ENCODE assay signal across 9 mouse cellular contexts in the genomic region with DNA sequence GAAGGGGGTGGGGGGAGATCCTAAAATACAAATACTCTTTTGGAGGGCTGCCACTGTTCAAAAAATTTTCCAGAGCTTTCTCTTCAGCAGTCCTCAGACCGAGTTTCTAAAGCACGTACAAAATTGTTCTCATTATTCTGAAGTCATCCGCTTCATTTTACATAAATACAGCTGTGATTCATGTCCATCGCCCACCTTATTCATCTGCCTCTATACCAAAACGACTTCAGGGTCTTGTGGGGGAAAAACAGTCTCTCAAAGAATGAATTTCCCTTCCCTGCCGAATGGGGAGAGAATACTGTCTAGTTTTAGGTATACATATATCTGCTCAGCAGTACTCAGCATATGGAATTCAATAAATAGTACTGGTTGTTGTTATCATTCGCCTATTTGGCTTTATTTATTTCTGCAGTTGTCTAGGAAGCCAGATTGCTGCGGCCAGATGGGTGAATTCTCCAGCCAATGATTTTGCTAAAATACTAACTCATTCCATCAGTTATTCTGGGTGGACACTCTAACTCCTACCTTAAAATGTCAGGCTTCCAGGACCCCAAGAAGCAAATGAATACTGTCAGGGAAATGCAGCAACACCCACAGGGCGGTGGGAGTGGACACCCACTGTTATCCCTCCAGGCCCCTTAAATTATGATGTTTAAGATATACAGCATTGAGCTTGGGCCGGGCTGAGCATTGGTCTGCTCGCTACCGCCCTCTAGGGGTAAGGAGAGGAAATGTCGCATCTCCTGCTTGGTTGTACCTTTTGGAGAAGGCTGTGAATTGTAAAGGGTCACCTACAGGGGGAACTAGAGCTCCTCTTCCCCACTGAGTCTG. TPM values are rescaled to one million over a fixed set of nuclear protein-coding genes. Genes with fewer than 3 reads are reported as not detected.
DNase-seq lines count a peak whose midpoint lies in the region; ATAC-seq and TF ChIP-seq lines count a peak whose summit lies in the region.
"Had no signal": no experiment of that assay in that cellular context is flagged by ENCODE, and none has a peak within 500 bp of the region (broad histone marks: within the 10 kb centered on the region; RNA-seq: fewer than 3 reads in every experiment).

No protein-coding gene starts in this region.

- no peaks in the 10 kb centered on the region for H3K36me3 ChIP-seq in midbrain, embryonic 11.5 days (ENCODE audit: control insufficient read depth, insufficient read depth, low read length)
- no peaks in the 10 kb centered on the region for H3K36me3 ChIP-seq in midbrain, embryonic 13.5 days
- H3K36me3 ChIP-seq in limb, embryonic 14.5 days (ENCODE audit: control insufficient read depth, insufficient read depth, low read length): no peaks in the 10 kb centered on the region
- H3K36me3 ChIP-seq: neural tube, embryonic 12.5 days had no signal

- no peak overlapping the region for H3K4me3 ChIP-seq in midbrain, embryonic 11.5 days (ENCODE audit: low read depth, low read length)
- H3K4me3 ChIP-seq in midbrain, embryonic 13.5 days (replicated peaks): no peak overlapping the region
- no peak overlapping the region for H3K4me3 ChIP-seq in limb, embryonic 14.5 days (replicated peaks; ENCODE audit: low read length)
- H3K4me3 ChIP-seq: neural tube, embryonic 12.5 days had no signal

- 44% methylated on average over 13 of the region's 13 CpGs for WGBS in midbrain, embryonic 11.5 days
- WGBS in midbrain, embryonic 13.5 days: 46% methylated on average over 13 of the region's 13 CpGs
- WGBS in limb, embryonic 14.5 days: 41% methylated on average over 13 of the region's 13 CpGs

- H3K4me2 ChIP-seq in midbrain, embryonic 11.5 days: no peak overlapping the region
- no peak overlapping the region for H3K4me2 ChIP-seq in midbrain, embryonic 13.5 days (replicated peaks)
- no peak overlapping the region for H3K4me2 ChIP-seq in limb, embryonic 14.5 days (replicated peaks; ENCODE audit: low read depth, low read length, severe bottlenecking)
- H3K4me2 ChIP-seq: neural tube, embryonic 12.5 days had no signal

- H3K27ac ChIP-seq in midbrain, embryonic 11.5 days (ENCODE audit: low read depth, low read length): no peak overlapping the region
- H3K27ac ChIP-seq in midbrain, embryonic 13.5 days: no peak overlapping the region
- H3K27ac ChIP-seq in limb, embryonic 14.5 days (replicated peaks; ENCODE audit: low read depth, low read length): no peak overlapping the region
- H3K27ac ChIP-seq: neural tube, embryonic 12.5 days had no signal

- no peaks in the 10 kb centered on the region for H3K4me1 ChIP-seq in midbrain, embryonic 11.5 days (ENCODE audit: control insufficient read depth, insufficient read depth, low read length)
- no peaks in the 10 kb centered on the region for H3K4me1 ChIP-seq in midbrain, embryonic 13.5 days (replicated peaks)
- no peaks in the 10 kb centered on the region for H3K4me1 ChIP-seq in limb, embryonic 14.5 days (ENCODE audit: control insufficient read depth, insufficient read depth, low read length)
- H3K4me1 ChIP-seq: neural tube, embryonic 12.5 days had no signal

- H3K9me3 ChIP-seq in midbrain, embryonic 11.5 days (ENCODE audit: control insufficient read depth, low read length): no peaks in the 10 kb centered on the region
- H3K9me3 ChIP-seq in midbrain, embryonic 13.5 days: no peaks in the 10 kb centered on the region
- H3K9me3 ChIP-seq in limb, embryonic 14.5 days (ENCODE audit: control insufficient read depth, low read length): no peaks in the 10 kb centered on the region
- H3K9me3 ChIP-seq: neural tube, embryonic 12.5 days had no signal

- ATAC-seq in midbrain, embryonic 11.5 days (ENCODE audit: low FRiP score): no peak
- no peak for ATAC-seq in midbrain, embryonic 13.5 days
- ATAC-seq in limb, embryonic 14.5 days (ENCODE audit: low FRiP score, low read depth): no peak

- peak; percentile 92 for DNase-seq in midbrain, embryonic 11.5 days (ENCODE audit: low spot score, missing footprints)
- peak; percentile 43 for DNase-seq in T-cell, adult 2 months (ENCODE audit: low spot score)
- peak; percentile 64 for DNase-seq in cerebellum, adult 9-11 months
- peak; percentile 36 to 52 for DNase-seq in heart, postnatal 14 days
- DNase-seq in limb, embryonic 14.5 days (ENCODE audit: low spot score): peak; percentile 6
- DNase-seq in right cerebral cortex, adult 18-20 months: peak; percentile 47
- peak; percentile 81 for DNase-seq in thymus, postnatal 4 days

- intact Hi-C loops in heart, postnatal 14 days (cut with DNase I): no loop called here

- H3K27me3 ChIP-seq in midbrain, embryonic 11.5 days (ENCODE audit: control insufficient read depth, insufficient read depth, low read length): no peaks in the 10 kb centered on the region
- no peaks in the 10 kb centered on the region for H3K27me3 ChIP-seq in midbrain, embryonic 13.5 days
- H3K27me3 ChIP-seq in limb, embryonic 14.5 days (ENCODE audit: control insufficient read depth, insufficient read depth, low read length): no peaks in the 10 kb centered on the region
- H3K27me3 ChIP-seq: neural tube, embryonic 12.5 days had no signal

- no peak for TF ChIP-seq POLR2A in limb, embryonic 14.5 days (IDR thresholded peaks at IDR 0.05; ENCODE audit: borderline replicate concordance, extremely low read depth, insufficient read depth, insufficient read length)

- H3K9ac ChIP-seq in midbrain, embryonic 11.5 days (ENCODE audit: low read length): no peak overlapping the region
- no peak overlapping the region for H3K9ac ChIP-seq in midbrain, embryonic 13.5 days (replicated peaks)
- H3K9ac ChIP-seq in limb, embryonic 14.5 days (ENCODE audit: low read depth, low read length, severe bottlenecking): no peak overlapping the region
- H3K9ac ChIP-seq: neural tube, embryonic 12.5 days had no signal

RNA-seq across cellular contexts. Expression of a gene that starts 27.9 kb away (rescaled TPM):
- 71.2 and 76.9 TPM in 2 replicates for polyA plus RNA-seq in midbrain, embryonic 11.5 days (2014; fragmentation: Nextera tagmentation; extraction: Ambion mirVana)
- polyA plus RNA-seq in midbrain, embryonic 13.5 days (2015; fragmentation: Nextera tagmentation; extraction: Ambion mirVana): 50.8 and 55.5 TPM in 2 replicates
- 10 to 100 TPM; 12.5 to 14.4 TPM for total RNA-seq in heart, postnatal 14 days (2021)
- 38.7 and 39.8 TPM in 2 replicates for polyA plus RNA-seq in limb, embryonic 14.5 days (2012; rRNA removed)
- polyA plus RNA-seq in limb, embryonic 14.5 days (2014; fragmentation: Nextera tagmentation; extraction: Ambion mirVana): 60.8 and 70.8 TPM in 2 replicates

Comparison
In these comparisons a context has a peak if more than half of its experiments do, and no peak if none do; other contexts are left out.
1. DNase-seq: peak in every context shown above with its lines; median percentile 92 in midbrain, embryonic 11.5 days; 81 in thymus, postnatal 4 days; 64 in cerebellum, adult 9-11 months; 47 in right cerebral cortex, adult 18-20 months; 44 in heart, postnatal 14 days; 43 in T-cell, adult 2 months; 6 in limb, embryonic 14.5 days.